Mouse (Mus musculus) midbrain, embryonic 15.5 days (tissue): ENCODE results near the gene Mageb5. TPM values are rescaled to one million over a fixed set of nuclear protein-coding genes. Genes with fewer than 3 reads are reported as not detected.
"Not testable (repeated sequence)": the region's sequence is repeated elsewhere in the genome, so short reads cannot be mapped to it uniquely, and the experiment has no call there.

Experiments used
- ATAC-seq: fragments of 200-750 bp; cut with Nextera tagmentation; replicated peaks from 2 replicates; pipeline ENCODE4 v1.8.0; 2017; ENCODE audit warnings: moderate TSS enrichment
- H3K27ac ChIP-seq: fragments of 300-500 bp; sonication (generic); 2 replicates; pipeline ENCODE4 v1.5.1; 2015; ENCODE audit warnings: mild to moderate bottlenecking, inconsistent platforms
- H3K27me3 ChIP-seq: fragments of 300-500 bp; sonication (generic); replicated peaks from 2 replicates; pipeline ENCODE4 v1.6.1; 2015; ENCODE audit warnings: inconsistent platforms
- H3K36me3 ChIP-seq: fragments of 300-500 bp; sonication (generic); replicated peaks from 2 replicates; pipeline ENCODE4 v1.6.1; 2015; ENCODE audit warnings: inconsistent platforms
- H3K4me1 ChIP-seq: fragments of 300-500 bp; sonication (generic); 2 replicates; pipeline ENCODE4 v1.6.1; 2015; ENCODE audit warnings: inconsistent platforms
- H3K4me2 ChIP-seq: fragments of 300-500 bp; sonication (generic); 2 replicates; pipeline ENCODE4 v1.6.1; 2015; ENCODE audit warnings: inconsistent platforms, mild to moderate bottlenecking, moderate library complexity
- H3K4me3 ChIP-seq: fragments of 300-500 bp; sonication (generic); 2 replicates; pipeline ENCODE4 v1.5.1; 2015; ENCODE audit warnings: mild to moderate bottlenecking, inconsistent platforms
- H3K9ac ChIP-seq: fragments of 300-500 bp; sonication (generic); 2 replicates; pipeline ENCODE4 v1.6.1; 2015; ENCODE audit warnings: mild to moderate bottlenecking, inconsistent platforms
- H3K9me3 ChIP-seq: fragments of 300-500 bp; sonication (generic); 2 replicates; pipeline ENCODE4 v1.6.1; 2016; ENCODE audit warnings: inconsistent platforms
- WGBS: fragments of 180-500 bp; shearing (Covaris S2); methylation state at CpG from one replicate; pipeline ENCODE4 v1.1.7; 2015; ENCODE audit warnings: mixed read lengths; 5-methylcytosine and 5-hydroxymethylcytosine counted together
- polyA plus RNA-seq: library from polyadenylated mRNA; unstranded; fragments of >200 nt; fragmentation: Nextera tagmentation; extraction: Ambion mirVana; gene quantifications from 2 replicates; pipeline ENCODE4 v1.2.1, GENCODE M21; 2015

Gene Mageb5
- not detected in 2 replicates for polyA plus RNA-seq

DNA sequence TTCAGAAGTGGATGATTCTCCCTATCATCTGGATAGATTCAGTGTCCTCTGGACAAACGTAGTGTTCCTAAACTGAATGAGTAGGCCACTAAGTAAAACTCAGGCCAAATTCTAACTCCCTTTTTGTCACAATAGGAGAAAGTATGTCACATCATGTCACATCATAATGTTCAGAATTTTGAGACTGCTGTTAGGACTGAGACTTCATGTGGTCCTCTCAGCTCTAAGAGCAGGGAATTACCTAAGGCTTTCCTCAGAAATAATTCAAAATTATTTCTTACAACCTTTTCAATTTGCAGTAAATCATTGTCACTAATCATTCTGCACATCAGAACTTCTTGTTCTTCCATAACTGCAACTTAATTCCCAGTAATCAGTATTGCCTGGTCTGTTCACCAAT lies at the start of gene Mageb5:
Mageb5 (minus strand) TSS at position 101 of the 400 bp plus-strand sequence.
- not testable (repeated sequence) for H3K9ac ChIP-seq, H3K4me3 ChIP-seq, H3K27me3 ChIP-seq, H3K4me2 ChIP-seq, H3K9me3 ChIP-seq, ATAC-seq, H3K27ac ChIP-seq, H3K4me1 ChIP-seq, H3K36me3 ChIP-seq
- WGBS = 68% methylated on average over 1 of the region's 1 CpGs

- ATAC-seq, H3K4me3 ChIP-seq, H3K9me3 ChIP-seq, H3K36me3 ChIP-seq, H3K27me3 ChIP-seq, H3K9ac ChIP-seq, H3K27ac ChIP-seq, H3K4me2 ChIP-seq, H3K4me1 ChIP-seq: not testable (repeated sequence)
- WGBS = no CpG with 5 or more reads among the region's 1 CpGs
These were observed 23.1 kb downstream of the Mageb5 start for GRCm38 (mm10) chrX:91759591-91760226.

Other genes starting within 250 kb of the Mageb5 start
- gene 1700084M14Rik, start 207.1 kb downstream of the Mageb5 start, polyA plus RNA-seq = not detected in 2 replicates
- not detected in 2 replicates for gene Gm14781, start 150.8 kb downstream of the Mageb5 start, polyA plus RNA-seq
- not detected in 2 replicates for gene Mageb1, start 233.3 kb upstream of the Mageb5 start, polyA plus RNA-seq